Mouse (Mus musculus) adrenal gland, postnatal 10 days (tissue): ENCODE data around the gene Jmjd8. TPM values are rescaled to one million over a fixed set of nuclear protein-coding genes. Genes with fewer than 3 reads are reported as not detected.

ENCODE experiments used
- DNase-seq: peaks from one replicate; pipeline ENCODE4 v3.0.0; 2021; ENCODE audit warnings: mixed read lengths
- total RNA-seq, 2 experiments: library from RNA; stranded (reverse); gene quantifications; 2 replicates each; pipeline ENCODE4 v1.2.3; 2021

Gene Jmjd8
- total RNA-seq, 2 experiments from 2014 or later: 54.9 to 62.3 TPM

- DNase-seq: peak; percentile 100
These were observed 4.0 kb downstream of the Jmjd8 start for GRCm38 (mm10) chr17:25832436-25833290.

- peak; percentile 95 for DNase-seq
These were observed 4.6 kb downstream of the Jmjd8 start, which contains the start of gene Stub1 for GRCm38 (mm10) chr17:25833291-25833663. TSS of gene Stub1 (minus strand) at chr17:25833404.

- peak; percentile 64 for DNase-seq
These were observed 5.4 kb downstream of the Jmjd8 start for GRCm38 (mm10) chr17:25833961-25834594.

GRCm38 (mm10) chr17:25834595-25835222, 6.0 kb downstream of the Jmjd8 start:
- DNase-seq: no peak

GRCm38 (mm10) chr17:25835301-25835700, 6.6 kb downstream of the Jmjd8 start:
- DNase-seq: no peak

- peak; percentile 37 for DNase-seq
These were observed 7.1 kb downstream of the Jmjd8 start for GRCm38 (mm10) chr17:25835816-25836215.

- peak; percentile 59 for DNase-seq
These were observed 7.9 kb downstream of the Jmjd8 start for GRCm38 (mm10) chr17:25836397-25837075.

GRCm38 (mm10) chr17:25837076-25837410, 8.4 kb downstream of the Jmjd8 start, which contains the start of gene Rhbdl1:
TSS of gene Rhbdl1 (minus strand) at chr17:25837295.
- peak; percentile 90 for DNase-seq

GRCm38 (mm10) chr17:25837533-25837932, 8.9 kb downstream of the Jmjd8 start:
- DNase-seq: no peak

GRCm38 (mm10) chr17:25838904-25839303, 10.2 kb downstream of the Jmjd8 start:
- no peak for DNase-seq

- no peak for DNase-seq
These were observed 11.0 kb downstream of the Jmjd8 start for GRCm38 (mm10) chr17:25839455-25840235.

GRCm38 (mm10) chr17:25840519-25840918, 11.9 kb downstream of the Jmjd8 start:
- no peak for DNase-seq

- no peak for DNase-seq
These were observed 12.6 kb downstream of the Jmjd8 start, which contains the start of gene Gm20683 for GRCm38 (mm10) chr17:25841117-25841880. TSS of gene Gm20683 (minus strand) at chr17:25841763.

GRCm38 (mm10) chr17:25842509-25842908, 13.8 kb downstream of the Jmjd8 start:
- no peak for DNase-seq

GRCm38 (mm10) chr17:25843122-25843521, 14.5 kb downstream of the Jmjd8 start:
- no peak for DNase-seq

GRCm38 (mm10) chr17:25843636-25844395, 15.1 kb downstream of the Jmjd8 start:
- DNase-seq: no peak

GRCm38 (mm10) chr17:25844396-25844901, 15.8 kb downstream of the Jmjd8 start, which contains the start of gene Rhot2:
TSS of gene Rhot2 (minus strand) at chr17:25844851.
- DNase-seq: peak; percentile 97

GRCm38 (mm10) chr17:25860229-25860628, 31.6 kb downstream of the Jmjd8 start:
- DNase-seq: no peak

GRCm38 (mm10) chr17:25860832-25861703, 32.4 kb downstream of the Jmjd8 start, which contains the start of gene Wdr90:
TSS of gene Wdr90 (minus strand) at chr17:25861501.
- peak; percentile 95 for DNase-seq
